Mouse (Mus musculus) liver, adult 2 months (tissue): ENCODE data around the gene Tesmin. TPM values are rescaled to one million over a fixed set of nuclear protein-coding genes. Genes with fewer than 3 reads are reported as not detected.
A peak's percentile ranks its signal among the peaks of the same experiment; 100 is the strongest.

Experiments used
- DNase-seq: peaks from one replicate; pipeline ENCODE4 v3.0.0-alpha.2; 2011; ENCODE audit warnings: low read depth, low spot score; ENCODE audit errors: extremely low read depth
- H3K27ac ChIP-seq: fragments of 200-500 bp; replicated peaks from 2 replicates; pipeline ENCODE4 v1.5.1; 2012; ENCODE audit warnings: low read depth, mild to moderate bottlenecking, control low read depth, inconsistent platforms, low read length; ENCODE audit not compliant: insufficient read depth
- H3K27me3 ChIP-seq: fragments of 200-500 bp; 2 replicates; pipeline ENCODE4 v1.6.1; 2012; ENCODE audit warnings: mild to moderate bottlenecking, moderate library complexity, low read length, inconsistent platforms; ENCODE audit not compliant: control insufficient read depth, insufficient read depth
- H3K36me3 ChIP-seq: fragments of 200-500 bp; 2 replicates; pipeline ENCODE4 v1.6.1; 2012; ENCODE audit warnings: low read length, inconsistent platforms; ENCODE audit not compliant: control insufficient read depth, insufficient read depth
- H3K4me1 ChIP-seq: fragments of 200-500 bp; 2 replicates; pipeline ENCODE4 v1.6.1; 2011; ENCODE audit warnings: low read length; ENCODE audit not compliant: control insufficient read depth, insufficient read depth
- H3K4me3 ChIP-seq: fragments of 200-500 bp; 2 replicates; pipeline ENCODE4 v1.5.1; 2011; ENCODE audit warnings: low read depth, mild to moderate bottlenecking, control low read depth, low read length, moderate library complexity; ENCODE audit not compliant: insufficient read depth
- H3K79me2 ChIP-seq: fragments of 200-500 bp; 2 replicates; pipeline ENCODE4 v1.6.1; 2012; ENCODE audit warnings: inconsistent platforms, mild to moderate bottlenecking, low read length, moderate library complexity; ENCODE audit not compliant: control insufficient read depth, insufficient read depth
- H3K9ac ChIP-seq: fragments of 200-500 bp; 2 replicates; pipeline ENCODE4 v1.6.1; 2012; ENCODE audit warnings: low read depth, mild to moderate bottlenecking, control low read depth, inconsistent platforms, low read length
- CTCF ChIP-seq: fragments of 200-500 bp; IDR thresholded peaks from 2 replicates; pipeline ENCODE4 v1.5.1; 2011; ENCODE audit warnings: low read depth, low read length, control low read depth
- POLR2A ChIP-seq: fragments of 200-500 bp; IDR thresholded peaks from 2 replicates; pipeline ENCODE4 v1.6.1; 2011; ENCODE audit warnings: low read length, control low read depth; ENCODE audit not compliant: insufficient read depth; ENCODE audit errors: extremely low read depth
- WGBS: fragments of 180-500 bp; shearing (Covaris S2); methylation state at CpG from one replicate; pipeline ENCODE4 v1.1.7; 2018; 5-methylcytosine and 5-hydroxymethylcytosine counted together
- polyA plus RNA-seq: library from polyadenylated mRNA; depleted of rRNA; stranded (reverse); fragments of >200 nt; gene quantifications from 2 replicates; pipeline ENCODE4 v1.2.3, GENCODE M21; 2012
- total RNA-seq: library from RNA; depleted of rRNA; stranded (reverse); fragments of >200 nt; gene quantifications from 2 replicates; pipeline ENCODE4 v1.2.3, GENCODE M21; 2014

Tesmin gene
- total and polyA plus RNA-seq, 2 experiments: 0.33 to 0.46 TPM

DNA sequence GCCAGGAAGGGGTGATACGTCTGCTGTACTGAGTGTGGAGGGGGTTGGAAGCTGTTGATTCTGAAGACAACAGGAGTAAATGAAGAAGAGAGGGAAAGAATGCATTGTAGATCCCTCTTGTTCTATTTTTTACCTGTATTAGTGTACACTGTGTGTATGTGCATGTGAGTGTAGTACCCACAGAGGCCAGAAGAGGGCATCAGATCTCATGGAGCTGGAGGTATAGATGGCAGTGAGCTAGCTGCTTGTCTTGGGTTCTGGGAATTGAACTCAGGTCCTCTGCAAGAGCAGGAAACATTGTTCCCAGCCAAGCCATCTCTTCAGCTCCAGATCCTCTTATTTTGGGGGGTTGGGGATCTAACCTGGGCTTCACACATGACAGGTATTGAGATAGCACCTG is 40.9 kb upstream of the Tesmin start:
- DNase-seq: no peak
- H3K27ac ChIP-seq: no peak overlapping the region
- peaks cover 50% of the 10 kb centered on the region for H3K36me3 ChIP-seq
- H3K9ac ChIP-seq: no peak overlapping the region
- peaks cover 21% of the 10 kb centered on the region for H3K4me1 ChIP-seq
- 96% methylated on average over 1 of the region's 1 CpGs for WGBS
- TF ChIP-seq POLR2A (no peak), CTCF (peak; percentile 45)
- H3K4me3 ChIP-seq: no peak overlapping the region
- no peaks in the 10 kb centered on the region for H3K27me3 ChIP-seq
- H3K79me2 ChIP-seq: peaks cover 45% of the 10 kb centered on the region; the same call in 1 of the 2 replicates

DNA sequence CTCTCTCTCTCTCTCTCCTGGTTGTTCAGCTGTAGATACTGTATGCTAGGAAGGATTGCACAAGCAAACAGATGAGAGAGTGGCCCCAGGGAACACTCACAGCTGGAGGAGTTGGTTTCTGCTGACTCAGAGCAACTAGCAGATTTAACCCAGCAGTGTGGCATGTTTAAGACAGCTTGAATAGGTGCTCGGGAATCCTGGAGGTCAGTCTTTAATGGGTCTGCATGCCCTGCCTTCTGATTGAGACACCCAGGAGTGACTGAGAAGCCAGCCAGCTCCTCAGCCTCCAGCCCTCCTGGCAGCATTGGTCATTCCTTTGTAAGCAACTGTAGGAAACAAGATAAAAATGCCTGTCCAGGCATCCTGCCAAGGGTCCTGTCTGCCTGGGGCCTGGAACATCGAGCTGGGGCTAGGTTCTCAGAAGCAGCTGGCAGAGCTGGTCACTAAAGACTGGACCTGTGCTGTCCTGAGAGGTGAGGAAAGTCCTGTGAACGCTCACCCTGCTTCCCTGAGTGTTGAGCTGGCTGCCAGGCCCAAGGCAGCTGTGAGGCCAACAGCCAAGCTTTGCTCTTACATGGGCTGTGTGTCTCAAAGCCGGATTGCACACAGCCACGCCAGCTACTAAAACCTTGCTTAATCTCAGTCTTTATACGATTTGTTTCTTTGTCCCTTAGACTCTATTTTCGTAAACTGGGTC is 35.1 kb upstream of the Tesmin start:
- Histone ChIP-seq H3K79me2 (peaks cover 14% of the 10 kb centered on the region; the same call in 1 of the 2 replicates), H3K27ac (peak overlapping the region; percentile 35), H3K4me1 (peaks cover 16% of the 10 kb centered on the region), H3K27me3 (no peaks in the 10 kb centered on the region), H3K36me3 (peaks cover 75% of the 10 kb centered on the region), H3K9ac (no peak overlapping the region), H3K4me3 (no peak overlapping the region)
- peak; percentile 89 for DNase-seq
- WGBS: 5% methylated on average over 7 of the region's 7 CpGs
- TF ChIP-seq POLR2A (no peak), CTCF (no peak)

- H3K36me3 ChIP-seq: peaks cover 75% of the 10 kb centered on the region
- no peaks in the 10 kb centered on the region for H3K27me3 ChIP-seq
- no peak overlapping the region for H3K27ac ChIP-seq
- WGBS: 53% methylated on average over 5 of the region's 5 CpGs
- H3K79me2 ChIP-seq: peaks cover 7% of the 10 kb centered on the region; the same call in 1 of the 2 replicates
- no peak overlapping the region for H3K4me3 ChIP-seq
- no peak overlapping the region for H3K9ac ChIP-seq
- peaks cover 16% of the 10 kb centered on the region for H3K4me1 ChIP-seq
- no peak for TF ChIP-seq POLR2A
- peak; percentile 69 for TF ChIP-seq CTCF
- DNase-seq: no peak
Observed at GRCm38 (mm10) chr19:3355096-3355495, 33.6 kb upstream of the Tesmin start.

- H3K36me3 ChIP-seq: peaks cover 81% of the 10 kb centered on the region
- no peak overlapping the region for H3K9ac ChIP-seq
- no peak overlapping the region for H3K27ac ChIP-seq
- DNase-seq: no peak
- WGBS: 90% methylated on average over 5 of the region's 5 CpGs
- no peaks in the 10 kb centered on the region for H3K27me3 ChIP-seq
- peaks cover 7% of the 10 kb centered on the region; the same call in 1 of the 2 replicates for H3K79me2 ChIP-seq
- no peak overlapping the region for H3K4me3 ChIP-seq
- peaks cover 11% of the 10 kb centered on the region for H3K4me1 ChIP-seq
- TF ChIP-seq POLR2A (no peak), CTCF (no peak)
Observed at GRCm38 (mm10) chr19:3356516-3356915, 32.1 kb upstream of the Tesmin start.

DNA sequence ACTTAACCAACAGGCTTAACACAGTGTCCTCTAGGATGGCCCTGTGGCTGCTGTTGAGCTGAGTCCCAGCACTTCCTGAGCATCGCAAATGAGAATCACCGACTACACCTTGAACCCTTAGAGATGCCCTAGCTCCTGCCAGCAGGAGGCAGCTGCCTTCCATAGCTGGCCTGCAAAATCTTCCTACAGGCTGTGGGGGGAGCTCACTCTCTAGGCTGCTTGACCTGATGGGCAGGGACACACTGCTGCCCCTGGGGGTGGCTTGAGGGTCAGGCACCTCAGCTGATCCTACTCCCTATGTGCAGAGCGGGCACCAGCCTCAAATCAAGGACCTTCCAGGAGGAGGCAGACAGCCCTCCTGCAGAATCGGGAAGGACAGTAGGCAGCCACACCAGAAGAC is 31.0 kb upstream of the Tesmin start:
- Histone ChIP-seq H3K4me1 (peaks cover 6% of the 10 kb centered on the region), H3K36me3 (peaks cover 81% of the 10 kb centered on the region), H3K27ac (no peak overlapping the region), H3K27me3 (no peaks in the 10 kb centered on the region), H3K79me2 (peaks cover 7% of the 10 kb centered on the region; the same call in 1 of the 2 replicates), H3K9ac (no peak overlapping the region), H3K4me3 (no peak overlapping the region)
- TF ChIP-seq POLR2A: no peak
- TF ChIP-seq CTCF: peak; percentile 20; the same call in 1 of the 2 replicates
- WGBS: 95% methylated on average over 4 of the region's 4 CpGs
- DNase-seq: no peak

GRCm38 (mm10) chr19:3359841-3360588 is 28.6 kb upstream of the Tesmin start:
- no peak for DNase-seq
- peaks cover 1% of the 10 kb centered on the region; the same call in 1 of the 2 replicates for H3K4me1 ChIP-seq
- no peak for TF ChIP-seq CTCF
- no peak for TF ChIP-seq POLR2A
- H3K4me3 ChIP-seq: no peak overlapping the region
- 77% methylated on average over 13 of the region's 13 CpGs for WGBS
- no peak overlapping the region for H3K9ac ChIP-seq
- no peaks in the 10 kb centered on the region for H3K27me3 ChIP-seq
- no peak overlapping the region for H3K27ac ChIP-seq
- H3K79me2 ChIP-seq: peaks cover 7% of the 10 kb centered on the region; the same call in 1 of the 2 replicates
- peaks cover 95% of the 10 kb centered on the region for H3K36me3 ChIP-seq
